Mouse (Mus musculus) kidney, adult 2 months (tissue): Measurements from ENCODE around the gene Wwox.

Experiments used
- CTCF ChIP-seq: fragments of 200-500 bp; conservative IDR thresholded peaks from 2 replicates; pipeline ENCODE4 v1.5.1; 2011; ENCODE audit warnings: low read depth, mild to moderate bottlenecking, control low read depth, low read length, moderate library complexity, mixed read lengths; ENCODE audit not compliant: insufficient read depth, insufficient read length
- POLR2A ChIP-seq: fragments of 200-500 bp; IDR thresholded peaks from one replicate; pipeline ENCODE4 v1.6.1; 2011; ENCODE audit warnings: low read depth, low read length, control low read depth

DNA sequence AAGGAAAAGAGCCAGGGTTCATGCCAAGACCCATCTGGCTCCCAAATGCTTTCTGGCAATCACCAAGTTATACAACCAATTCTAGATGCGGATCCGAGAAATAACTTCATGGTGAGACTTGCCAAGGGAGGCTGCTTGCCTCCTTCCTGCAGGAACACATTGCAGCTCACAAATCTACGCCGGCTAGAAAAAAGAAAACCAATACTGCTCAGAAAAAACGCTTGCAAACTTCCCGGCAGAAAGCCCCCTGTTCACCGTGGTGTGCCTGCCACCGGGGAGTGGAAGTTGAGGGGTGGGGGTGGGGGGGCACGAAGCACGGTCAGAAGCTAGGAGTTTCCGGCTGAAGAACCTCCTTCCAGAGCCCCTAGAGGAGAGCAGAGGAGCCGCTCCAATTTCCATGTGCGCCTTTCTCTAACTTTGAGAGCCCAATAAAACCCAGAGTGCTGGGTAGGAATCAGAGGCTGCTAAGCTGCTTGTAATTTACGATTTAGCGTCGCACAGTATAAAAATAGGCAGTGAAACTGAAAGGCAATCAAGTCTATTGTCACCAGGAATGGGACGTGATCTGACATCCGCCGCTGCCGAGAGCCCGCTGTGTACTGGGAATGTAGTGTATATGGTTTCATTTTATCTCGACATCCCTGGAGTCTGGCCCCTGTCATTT lies 720.4 kb downstream of the Wwox start:
- no peak; the same call in 1 of the 2 replicates for TF ChIP-seq CTCF
- no peak for TF ChIP-seq POLR2A
